ENCODE assay signal across 20 mouse cellular contexts in genomic region chr5:144859284-144859683, GRCm38 (mm10).
"Had no signal": no experiment of that assay in that cellular context is flagged by ENCODE, and none has a peak within 500 bp of the region (broad histone marks: within the 10 kb centered on the region; RNA-seq: fewer than 3 reads in every experiment).

No protein-coding gene starts in this region.

- DNase-seq: left cerebral cortex, postnatal 4 days; liver, postnatal 0 days; lung, embryonic 14.5 days; right cerebral cortex, adult 18-20 months; right cerebral cortex, postnatal 14 days; right cerebral cortex, postnatal 4 days; thymus, adult 18-20 months; thymus, postnatal 36 days had no signal

- H3K4me3 ChIP-seq: limb, embryonic 12.5 days; limb, embryonic 15.5 days; midbrain, embryonic 12.5 days; midbrain, embryonic 15.5 days; neural tube, embryonic 12.5 days; neural tube, embryonic 15.5 days had no signal

- H3K9ac ChIP-seq: limb, embryonic 12.5 days; limb, embryonic 15.5 days; liver, embryonic 14.5 days; liver, postnatal 0 days; lung, embryonic 14.5 days; midbrain, embryonic 12.5 days; midbrain, embryonic 15.5 days; neural tube, embryonic 12.5 days; neural tube, embryonic 15.5 days had no signal

- H3K4me2 ChIP-seq: limb, embryonic 12.5 days; limb, embryonic 15.5 days; liver, embryonic 11.5 days; lung, embryonic 14.5 days; midbrain, embryonic 12.5 days; midbrain, embryonic 15.5 days; neural tube, embryonic 12.5 days; neural tube, embryonic 15.5 days had no signal

- H3K27ac ChIP-seq: limb, embryonic 12.5 days; limb, embryonic 15.5 days; liver, embryonic 14.5 days; macrophage; midbrain, embryonic 12.5 days; midbrain, embryonic 15.5 days; neural tube, embryonic 12.5 days; neural tube, embryonic 15.5 days; stomach, postnatal 0 days had no signal

- H3K9me3 ChIP-seq: midbrain, embryonic 15.5 days; neural tube, embryonic 15.5 days had no signal

- H3K4me1 ChIP-seq: limb, embryonic 12.5 days; limb, embryonic 15.5 days; midbrain, embryonic 12.5 days; midbrain, embryonic 15.5 days; neural tube, embryonic 12.5 days; neural tube, embryonic 15.5 days had no signal

- H3K27me3 ChIP-seq: limb, embryonic 12.5 days; limb, embryonic 15.5 days; midbrain, embryonic 12.5 days; midbrain, embryonic 15.5 days; neural tube, embryonic 12.5 days; neural tube, embryonic 15.5 days had no signal

- ATAC-seq: intestine, embryonic 16.5 days; liver, postnatal 0 days; lung, postnatal 0 days; midbrain, embryonic 15.5 days had no signal
